Mouse (Mus musculus): ENCODE measurements around the gene 4932438H23Rik.

Gene 4932438H23Rik

GRCm38 (mm10) chr16:91095022-91095421 lies at the start of gene 4932438H23Rik:
Gene 4932438H23Rik, minus strand, starts transcription at chr16:91095122.
- DNase-seq, result no peak

- no peak for DNase-seq
Measured at GRCm38 (mm10) chr16:91140991-91141630, 46.2 kb upstream of the 4932438H23Rik start.

- DNase-seq, result no peak
Measured at GRCm38 (mm10) chr16:91140457-91140856, 45.5 kb upstream of the 4932438H23Rik start.

- DNase-seq, result no peak
Measured at GRCm38 (mm10) chr16:91140056-91140455, 45.1 kb upstream of the 4932438H23Rik start.

GRCm38 (mm10) chr16:91139481-91139880 lies 44.6 kb upstream of the 4932438H23Rik start:
- DNase-seq, result no peak

- no peak for DNase-seq
Measured at GRCm38 (mm10) chr16:91138736-91139135, 43.8 kb upstream of the 4932438H23Rik start.

- DNase-seq, result no peak
Measured at GRCm38 (mm10) chr16:91138151-91138550, 43.2 kb upstream of the 4932438H23Rik start.

- DNase-seq, result no peak
Measured at GRCm38 (mm10) chr16:91136607-91137006, 41.7 kb upstream of the 4932438H23Rik start.

GRCm38 (mm10) chr16:91129916-91130315 lies 35.0 kb upstream of the 4932438H23Rik start:
- DNase-seq, result no peak

GRCm38 (mm10) chr16:91128431-91128830 lies 33.5 kb upstream of the 4932438H23Rik start:
- no peak for DNase-seq

GRCm38 (mm10) chr16:91126734-91127524 lies 32.0 kb upstream of the 4932438H23Rik start:
- DNase-seq, result no peak

- no peak for DNase-seq
Measured at GRCm38 (mm10) chr16:91124256-91124655, 29.3 kb upstream of the 4932438H23Rik start.

GRCm38 (mm10) chr16:91123821-91124220 lies 28.9 kb upstream of the 4932438H23Rik start:
- no peak for DNase-seq

GRCm38 (mm10) chr16:91119879-91120278 lies 25.0 kb upstream of the 4932438H23Rik start:
- no peak for DNase-seq

- DNase-seq, result no peak
Measured at GRCm38 (mm10) chr16:91116696-91117095, 21.8 kb upstream of the 4932438H23Rik start.

GRCm38 (mm10) chr16:91116006-91116405 lies 21.1 kb upstream of the 4932438H23Rik start:
- no peak for DNase-seq

- DNase-seq, result no peak
Measured at GRCm38 (mm10) chr16:91110999-91111535, 16.1 kb upstream of the 4932438H23Rik start.

- no peak for DNase-seq
Measured at GRCm38 (mm10) chr16:91107608-91108007, 12.7 kb upstream of the 4932438H23Rik start.

GRCm38 (mm10) chr16:91105481-91106051 lies 10.6 kb upstream of the 4932438H23Rik start:
- no peak for DNase-seq

GRCm38 (mm10) chr16:91104821-91105480 lies 10.0 kb upstream of the 4932438H23Rik start:
- DNase-seq, result no peak

GRCm38 (mm10) chr16:91103386-91103785 lies 8.5 kb upstream of the 4932438H23Rik start:
- DNase-seq, result no peak

GRCm38 (mm10) chr16:91100484-91100883 lies 5.6 kb upstream of the 4932438H23Rik start:
- DNase-seq, result no peak

GRCm38 (mm10) chr16:91099444-91100065 lies 4.6 kb upstream of the 4932438H23Rik start:
- no peak for DNase-seq

All from cerebellum, adult 9-11 months (tissue).